Mouse (Mus musculus) forebrain, embryonic 16.5 days (tissue): Measurements from ENCODE around the gene Sv2c. TPM values are rescaled to one million over a fixed set of nuclear protein-coding genes. Genes with fewer than 3 reads are reported as not detected.
A peak's percentile ranks its signal among the peaks of the same experiment; 100 is the strongest.
"Not testable (repeated sequence)": the region's sequence is repeated elsewhere in the genome, so short reads cannot be mapped to it uniquely, and the experiment has no call there.

Experiments used
- ATAC-seq: fragments of 200-750 bp; cut with Nextera tagmentation; 2 replicates; pipeline ENCODE4 v1.8.0; 2017; ENCODE audit warnings: mild to moderate bottlenecking, moderate library complexity
- H3K27ac ChIP-seq: fragments of 300-500 bp; sonication (generic); 2 replicates; pipeline ENCODE4 v1.5.1; 2014; ENCODE audit warnings: low read length, control low read depth
- H3K27me3 ChIP-seq: fragments of 300-500 bp; sonication (generic); replicated peaks from 2 replicates; pipeline ENCODE4 v1.6.1; 2014; ENCODE audit warnings: low read length; ENCODE audit not compliant: control insufficient read depth, insufficient read depth
- H3K36me3 ChIP-seq: fragments of 300-500 bp; sonication (generic); 2 replicates; pipeline ENCODE4 v1.6.1; 2014; ENCODE audit not compliant: control insufficient read depth, insufficient read depth
- H3K4me1 ChIP-seq: fragments of 300-500 bp; sonication (generic); replicated peaks from 2 replicates; pipeline ENCODE4 v1.6.1; 2014; ENCODE audit warnings: low read length; ENCODE audit not compliant: control insufficient read depth, insufficient read depth
- H3K4me2 ChIP-seq: fragments of 300-500 bp; sonication (generic); 2 replicates; pipeline ENCODE4 v1.6.1; 2014; ENCODE audit warnings: mild to moderate bottlenecking, low read length, control low read depth
- H3K4me3 ChIP-seq: fragments of 300-500 bp; sonication (generic); replicated peaks from 2 replicates; pipeline ENCODE4 v1.5.1; 2014; ENCODE audit warnings: mild to moderate bottlenecking, low read length, control low read depth
- H3K9ac ChIP-seq: fragments of 300-500 bp; sonication (generic); replicated peaks from 2 replicates; pipeline ENCODE4 v1.6.1; 2014; ENCODE audit warnings: low read depth, low read length, control low read depth
- H3K9me3 ChIP-seq: fragments of 300-500 bp; sonication (generic); 2 replicates; pipeline ENCODE4 v1.6.1; 2016; ENCODE audit warnings: low read length; ENCODE audit not compliant: control insufficient read depth
- WGBS: fragments of 180-500 bp; shearing (Covaris S2); extraction: QIAGEN DNeasy Blood & Tissue Kit; methylation state at CpG from one replicate; pipeline ENCODE4 v1.1.7; 2014; 5-methylcytosine and 5-hydroxymethylcytosine counted together
- polyA plus RNA-seq: library from polyadenylated mRNA; unstranded; fragments of >200 nt; fragmentation: Nextera tagmentation; extraction: Ambion mirVana; gene quantifications from 2 replicates; pipeline ENCODE4 v1.2.1, GENCODE M21; 2015

Gene Sv2c
- polyA plus RNA-seq, 1 experiment from 2014 or later = 4.8 TPM

DNA sequence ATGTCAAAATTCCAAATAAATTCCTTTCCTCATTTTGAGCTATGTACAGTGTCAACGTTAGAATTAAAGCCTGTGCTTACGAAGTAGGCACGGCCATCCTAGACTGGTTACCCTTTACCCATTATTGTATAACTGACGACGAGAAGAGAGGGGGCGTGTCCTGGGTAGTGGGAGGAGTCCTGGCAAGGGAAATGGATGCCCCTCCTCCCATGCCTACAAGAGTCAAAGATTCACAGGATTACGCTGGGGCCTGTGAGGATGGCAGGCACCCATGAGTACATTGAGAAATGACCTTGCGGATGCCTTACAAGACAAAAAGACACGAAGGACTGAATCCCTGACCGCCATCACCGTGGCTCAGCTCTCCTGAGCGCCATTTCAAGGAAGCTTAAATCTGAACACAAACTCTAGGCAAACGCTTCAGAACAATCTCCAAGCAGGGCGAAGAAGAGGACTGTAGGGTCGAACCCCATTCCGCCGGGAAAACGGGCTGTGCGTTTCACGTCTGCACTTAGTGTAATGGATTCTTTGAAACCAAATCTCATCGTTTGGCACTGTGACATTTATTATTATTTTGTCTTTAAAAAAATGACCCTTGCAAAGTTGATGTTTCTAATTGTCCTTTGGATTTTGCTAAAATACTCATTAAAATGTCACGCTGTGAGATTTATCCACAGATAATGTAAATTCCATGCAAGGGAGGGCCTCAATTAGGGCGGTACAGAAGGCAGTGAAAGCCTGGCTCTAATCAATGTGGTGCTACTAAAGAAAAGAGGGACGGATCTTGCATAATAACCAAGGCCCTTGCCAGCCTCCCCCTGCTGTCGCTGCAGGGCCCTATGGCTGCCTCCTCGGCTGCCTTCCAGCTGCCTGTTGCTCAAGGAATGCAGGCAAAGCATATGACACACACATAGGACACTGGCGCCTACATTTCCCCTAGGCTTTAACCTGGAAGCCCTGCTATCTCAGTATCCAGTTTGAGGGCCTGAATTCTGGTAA, 137.4 kb downstream of the Sv2c start:
- Histone ChIP-seq H3K4me2 (peak overlapping the region; percentile 30), H3K27ac (no peak overlapping the region), H3K27me3 (no peaks in the 10 kb centered on the region; the same call in 1 of the 2 replicates), H3K4me1 (peaks cover 9% of the 10 kb centered on the region), H3K4me3 (no peak overlapping the region), H3K9ac (no peak overlapping the region), H3K9me3 (no peaks in the 10 kb centered on the region), H3K36me3 (no peaks in the 10 kb centered on the region)
- ATAC-seq = peak; percentile 97
- WGBS = 16% methylated on average over 27 of the region's 27 CpGs

DNA sequence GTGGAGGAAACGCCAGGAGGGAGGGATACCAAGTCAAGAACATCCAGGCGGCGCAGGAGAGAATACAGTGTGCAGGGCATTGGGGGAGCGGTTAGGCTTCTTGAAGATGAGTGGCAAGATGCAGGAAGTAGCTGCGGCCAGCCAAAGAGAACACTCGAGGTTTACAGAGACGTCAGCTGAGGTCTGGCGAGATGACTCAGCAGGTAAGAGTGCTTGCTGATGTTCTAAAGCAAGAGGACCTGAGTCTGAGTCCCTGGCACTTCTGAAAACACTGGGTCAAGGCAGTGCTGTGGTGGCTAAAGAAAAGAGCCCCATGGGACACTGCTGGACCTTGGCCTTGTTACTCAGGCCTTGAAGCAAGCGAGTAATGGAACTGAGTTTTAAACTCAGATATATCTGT, 144.2 kb downstream of the Sv2c start:
- ATAC-seq = no peak
- Histone ChIP-seq H3K4me3 (no peak overlapping the region), H3K27ac (no peak overlapping the region), H3K4me1 (no peaks in the 10 kb centered on the region), H3K9me3 (no peaks in the 10 kb centered on the region), H3K9ac (no peak overlapping the region), H3K4me2 (no peak overlapping the region), H3K27me3 (no peaks in the 10 kb centered on the region; the same call in 1 of the 2 replicates), H3K36me3 (no peaks in the 10 kb centered on the region)
- WGBS = 89% methylated on average over 9 of the region's 9 CpGs

DNA sequence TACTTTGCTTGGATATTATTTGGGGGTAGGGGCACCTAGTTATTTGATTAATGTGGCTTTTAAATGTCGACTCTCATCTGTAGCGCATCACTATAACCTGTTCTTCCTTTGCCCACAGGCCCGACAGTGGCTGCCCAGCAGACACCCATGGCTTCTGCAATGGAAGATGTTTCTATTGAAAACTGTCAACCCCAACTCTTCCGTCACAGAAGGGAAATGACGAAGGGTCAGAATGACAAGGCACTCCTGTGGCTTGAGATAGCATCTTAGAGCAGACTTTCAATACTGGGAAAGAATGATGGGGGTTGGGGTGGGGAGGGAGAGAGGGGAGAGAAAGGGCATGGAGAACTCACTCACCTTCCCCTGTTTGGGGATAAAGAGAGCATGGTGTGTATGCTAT, 145.2 kb downstream of the Sv2c start:
- no peak for ATAC-seq
- no peak overlapping the region for H3K27ac ChIP-seq
- H3K36me3 ChIP-seq = no peaks in the 10 kb centered on the region
- no peak overlapping the region for H3K4me2 ChIP-seq
- H3K27me3 ChIP-seq = no peaks in the 10 kb centered on the region; the same call in 1 of the 2 replicates
- H3K9me3 ChIP-seq = no peaks in the 10 kb centered on the region
- no peak overlapping the region for H3K4me3 ChIP-seq
- WGBS = 88% methylated on average over 5 of the region's 5 CpGs
- no peak overlapping the region for H3K9ac ChIP-seq
- no peaks in the 10 kb centered on the region for H3K4me1 ChIP-seq

DNA sequence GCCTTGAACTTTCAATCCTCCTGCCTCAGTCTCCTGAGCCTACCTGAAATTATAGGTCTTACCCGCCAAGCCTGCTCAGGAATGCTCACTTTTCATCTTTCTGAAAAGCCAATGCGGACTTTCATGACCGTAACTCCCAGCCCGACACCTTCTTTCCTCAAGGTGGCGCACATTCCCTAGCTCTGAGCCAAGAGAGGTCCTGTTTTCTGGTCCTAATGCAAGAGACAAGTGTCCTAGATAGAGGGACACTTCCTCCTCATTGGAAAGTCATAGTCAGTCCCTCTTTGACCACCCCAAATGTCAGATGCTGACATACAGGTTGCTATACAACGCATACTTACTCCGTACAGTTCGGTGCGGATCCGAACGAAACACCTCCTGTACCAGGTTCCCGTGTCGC, 146.0 kb downstream of the Sv2c start:
- no peaks in the 10 kb centered on the region for H3K36me3 ChIP-seq
- ATAC-seq = no peak
- H3K4me3 ChIP-seq = no peak overlapping the region
- no peak overlapping the region for H3K4me2 ChIP-seq
- 70% methylated on average over 13 of the region's 13 CpGs for WGBS
- no peaks in the 10 kb centered on the region for H3K4me1 ChIP-seq
- H3K27me3 ChIP-seq = no peaks in the 10 kb centered on the region; the same call in 1 of the 2 replicates
- H3K27ac ChIP-seq = no peak overlapping the region
- no peaks in the 10 kb centered on the region for H3K9me3 ChIP-seq
- H3K9ac ChIP-seq = no peak overlapping the region

DNA sequence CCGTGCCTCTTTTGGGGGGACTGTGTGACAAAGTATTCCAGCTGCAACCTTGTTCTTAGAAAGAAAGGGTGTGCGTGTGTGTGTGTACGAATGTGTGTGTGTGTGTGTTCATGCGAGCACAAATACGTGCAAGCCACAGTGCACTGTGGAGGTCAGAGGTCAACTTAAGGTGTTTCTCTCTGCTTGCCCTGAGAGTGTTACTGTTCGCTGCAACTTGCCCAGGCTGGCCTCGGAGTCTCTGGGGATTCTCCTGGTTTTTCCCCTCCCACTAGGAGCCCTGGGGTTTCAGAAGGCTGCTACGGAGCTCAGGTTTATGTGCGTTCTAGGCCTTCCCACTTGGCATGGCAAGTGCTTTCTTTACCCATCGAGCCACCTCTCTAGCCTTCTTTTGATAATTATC, 157.2 kb downstream of the Sv2c start:
- 81% methylated on average over 10 of the region's 10 CpGs for WGBS
- H3K4me1 ChIP-seq = no peaks in the 10 kb centered on the region
- H3K27ac ChIP-seq = no peak overlapping the region
- no peak overlapping the region for H3K4me2 ChIP-seq
- no peak overlapping the region for H3K4me3 ChIP-seq
- H3K27me3 ChIP-seq = no peaks in the 10 kb centered on the region
- no peaks in the 10 kb centered on the region for H3K9me3 ChIP-seq
- ATAC-seq = no peak
- H3K36me3 ChIP-seq = no peaks in the 10 kb centered on the region
- no peak overlapping the region for H3K9ac ChIP-seq

DNA sequence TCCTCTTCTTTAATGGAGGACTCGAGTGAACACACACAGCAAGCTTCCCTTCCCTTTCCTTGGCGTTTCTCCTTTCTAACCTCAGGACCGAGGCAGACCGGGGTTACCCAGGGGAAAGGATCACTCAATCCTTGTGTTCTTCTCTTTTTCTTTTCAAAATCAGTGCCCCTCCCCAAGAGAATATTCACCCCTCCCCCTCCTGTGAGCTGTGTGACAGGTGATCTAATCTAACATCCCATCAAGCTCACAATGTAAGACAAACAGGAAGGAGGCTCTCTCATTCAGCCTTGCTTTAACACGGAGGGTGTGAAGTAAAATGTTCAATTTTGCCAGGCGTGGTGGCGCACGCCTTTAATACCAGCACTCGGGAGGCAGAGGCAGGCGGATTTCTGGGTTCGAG, 158.3 kb downstream of the Sv2c start:
- Histone ChIP-seq H3K4me2 (no peak overlapping the region), H3K36me3 (no peaks in the 10 kb centered on the region), H3K4me3 (no peak overlapping the region), H3K4me1 (no peaks in the 10 kb centered on the region), H3K27me3 (no peaks in the 10 kb centered on the region), H3K9me3 (no peaks in the 10 kb centered on the region), H3K27ac (no peak overlapping the region), H3K9ac (no peak overlapping the region)
- 87% methylated on average over 11 of the region's 11 CpGs for WGBS
- ATAC-seq = no peak

DNA sequence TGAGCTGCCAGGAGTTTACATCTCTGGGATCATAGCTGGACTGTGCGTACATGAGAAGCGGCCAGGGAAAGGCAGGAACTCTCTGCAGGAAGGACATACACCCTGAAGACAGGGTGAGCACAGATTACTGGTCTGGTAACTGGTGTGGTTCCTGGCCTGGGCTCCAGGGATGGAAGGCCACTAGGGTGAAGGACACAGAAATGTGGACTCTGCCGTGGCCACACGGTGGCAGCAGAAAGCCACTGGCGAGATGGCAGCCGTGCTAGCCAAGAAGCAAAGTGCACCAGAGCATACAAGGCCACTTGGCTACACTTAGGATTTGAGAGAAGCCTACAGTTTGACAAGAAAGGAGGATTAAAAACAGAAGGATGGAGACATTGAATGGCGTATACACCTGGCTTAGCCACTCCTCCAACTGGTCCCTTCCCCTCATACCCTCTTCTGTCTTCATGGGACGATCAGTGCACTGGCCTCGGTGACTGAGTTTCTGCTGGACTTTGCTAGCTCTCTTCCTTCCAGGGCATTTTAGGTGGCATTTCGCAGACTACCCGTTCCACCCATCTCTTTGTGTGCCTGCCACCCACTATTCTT, 158.9 kb downstream of the Sv2c start:
- ATAC-seq = peak; percentile 66
- H3K4me1 ChIP-seq = no peaks in the 10 kb centered on the region

DNA sequence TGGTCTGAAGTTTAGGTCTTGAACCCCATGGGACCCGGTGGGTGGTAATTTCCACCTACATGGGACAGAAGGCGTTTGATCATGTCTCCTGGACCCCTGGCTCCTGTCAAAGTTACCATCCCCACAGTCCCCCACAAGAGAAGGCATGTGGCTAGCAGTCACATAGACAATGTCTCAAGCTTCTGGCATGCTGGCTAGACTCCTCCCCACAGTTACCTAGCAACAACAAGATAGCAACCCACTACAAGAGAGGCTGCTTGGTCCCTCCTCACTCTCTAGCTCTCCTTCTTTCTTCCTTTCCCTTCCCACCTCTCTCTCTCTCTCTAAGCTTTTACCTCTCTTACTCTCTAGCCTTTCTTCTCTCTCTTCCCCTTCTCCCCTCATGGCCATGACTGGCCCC, 164.3 kb downstream of the Sv2c start:
- WGBS = 68% methylated on average over 2 of the region's 2 CpGs
- not testable (repeated sequence) for H3K9ac ChIP-seq, H3K27me3 ChIP-seq, H3K27ac ChIP-seq, H3K9me3 ChIP-seq, H3K4me2 ChIP-seq, H3K4me3 ChIP-seq, H3K4me1 ChIP-seq, H3K36me3 ChIP-seq
- ATAC-seq = peak; percentile 39; the same call in 1 of the 2 replicates

More for the DNA sequence above, 158.9 kb downstream of the Sv2c start:
- H3K36me3 ChIP-seq = no peaks in the 10 kb centered on the region
- H3K4me3 ChIP-seq = no peak overlapping the region
- H3K27ac ChIP-seq = no peak overlapping the region
- H3K9ac ChIP-seq = no peak overlapping the region
- H3K27me3 ChIP-seq = no peaks in the 10 kb centered on the region
- 55% methylated on average over 11 of the region's 11 CpGs for WGBS
- no peak overlapping the region for H3K4me2 ChIP-seq
- H3K9me3 ChIP-seq = no peaks in the 10 kb centered on the region

DNA sequence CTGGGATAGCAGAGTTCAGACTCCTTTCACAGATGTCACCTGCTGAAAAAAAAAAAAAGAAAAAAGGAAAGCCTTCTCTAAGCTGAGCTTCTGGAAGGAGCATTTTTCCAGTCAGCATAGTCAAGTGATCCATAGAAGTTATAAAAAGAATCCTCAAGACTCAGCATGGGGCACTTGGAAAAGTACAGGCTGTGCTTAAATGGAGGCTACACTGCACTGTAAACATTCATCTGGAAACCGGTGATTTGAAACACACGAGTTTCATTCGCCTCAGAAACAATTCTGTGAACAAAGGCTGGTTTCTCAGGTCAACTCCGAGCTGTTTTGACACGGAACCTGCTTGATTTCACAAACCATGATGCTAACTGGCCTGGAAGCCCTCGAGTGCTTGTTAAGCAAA, 165.6 kb downstream of the Sv2c start:
- Histone ChIP-seq H3K27me3 (no peaks in the 10 kb centered on the region), H3K9me3 (no peaks in the 10 kb centered on the region), H3K36me3 (no peaks in the 10 kb centered on the region), H3K27ac (no peak overlapping the region), H3K4me2 (no peak overlapping the region), H3K4me1 (peaks cover 2% of the 10 kb centered on the region), H3K4me3 (no peak overlapping the region), H3K9ac (no peak overlapping the region)
- WGBS = 43% methylated on average over 6 of the region's 6 CpGs
- ATAC-seq = no peak
